Mouse (Mus musculus) heart, postnatal 14 days (tissue): ENCODE results near the gene Rcl1. TPM values are rescaled to one million over a fixed set of nuclear protein-coding genes. Genes with fewer than 3 reads are reported as not detected.

ENCODE experiments used
- DNase-seq, 2 experiments: peaks; one replicate each; pipeline ENCODE4 v3.0.0; 2021 to 2022
- intact Hi-C: fragments of 180-260 bp; cut with DNase I; formaldehyde crosslinking; loops from one replicate; pipeline ENCODE4 v1.15.1; 2025
- long read RNA-seq, 2 experiments: library from polyadenylated mRNA; stranded (forward); transcript quantifications; one replicate each; pipeline ENCODE4 v2.0.0; 2021
- total RNA-seq, 2 experiments: library from RNA; stranded (reverse); gene quantifications; 2 replicates each; pipeline ENCODE4 v1.2.3; 2021

Gene Rcl1
- total RNA-seq: 1 to 10 TPM; 5.6 to 6.8 TPM
- long read RNA-seq, experiment 1, transcript Rcl1-201 (9 exons, 1,803 nt): major isoform, 15 of 16 reads
- long read RNA-seq, experiment 1, partial matches to known transcripts: 0 of 16 reads
- long read RNA-seq, experiment 1, other reads (novel, unspliced or antisense): 1 of 16 reads
- long read RNA-seq, experiment 2, transcript Rcl1-201 (9 exons, 1,803 nt): major isoform, 10 of 10 reads
- long read RNA-seq, experiment 2, partial matches to known transcripts: 0 of 10 reads
- long read RNA-seq, experiment 2, other reads (novel, unspliced or antisense): 0 of 10 reads

- DNase-seq: peak; percentile 93 to 94
- intact Hi-C loops: loop anchor here (5.0 kb wide), 2 partner anchors 34 to 109 kb away; partner anchors contain the start of gene Cdc37l1
Observed at GRCm38 (mm10) chr19:29100874-29101542, at the start of gene Rcl1. TSS of gene Rcl1 (plus strand) at chr19:29101375.

- intact Hi-C loops: no loop called here
- DNase-seq: no peak
Observed at GRCm38 (mm10) chr19:29052786-29053185, 48.4 kb upstream of the Rcl1 start.

GRCm38 (mm10) chr19:29054594-29054993 lies 46.6 kb upstream of the Rcl1 start:
- DNase-seq: no peak
- intact Hi-C loops: no loop called here

- intact Hi-C loops: loop anchor here (5.0 kb wide), 1 partner anchor 1098 kb away; no protein-coding TSS in a partner anchor
Observed at GRCm38 (mm10) chr19:29055469-29055868, 45.7 kb upstream of the Rcl1 start.

GRCm38 (mm10) chr19:29058741-29059140 lies 42.4 kb upstream of the Rcl1 start:
- intact Hi-C loops: loop anchor here (5.0 kb wide), 1 partner anchor 1101 kb away; no protein-coding TSS in a partner anchor
- no peak for DNase-seq

More at GRCm38 (mm10) chr19:29055469-29055868, 45.7 kb upstream of the Rcl1 start:
- DNase-seq: no peak

- intact Hi-C loops: loop anchor here (5.0 kb wide), 3 partner anchors 213 to 1102 kb away; no protein-coding TSS in a partner anchor
- DNase-seq: no peak
Observed at GRCm38 (mm10) chr19:29059688-29060087, 41.5 kb upstream of the Rcl1 start.

- DNase-seq: no peak
- intact Hi-C loops: loop anchor here (5.0 kb wide), 2 partner anchors 212 to 283 kb away; no protein-coding TSS in a partner anchor
Observed at GRCm38 (mm10) chr19:29060299-29060698, 40.9 kb upstream of the Rcl1 start.

GRCm38 (mm10) chr19:29063009-29063408 lies 38.2 kb upstream of the Rcl1 start:
- DNase-seq: no peak
- intact Hi-C loops: loop anchor here (5.0 kb wide), 2 partner anchors 209 to 286 kb away; no protein-coding TSS in a partner anchor

- DNase-seq: peak; percentile 93 to 97
- intact Hi-C loops: loop anchor here (1.0 to 5.0 kb wide), 5 partner anchors 191 to 437 kb away; no protein-coding TSS in a partner anchor
Observed at GRCm38 (mm10) chr19:29063577-29064363, 37.4 kb upstream of the Rcl1 start.

GRCm38 (mm10) chr19:29064451-29065102 lies 36.6 kb upstream of the Rcl1 start:
- intact Hi-C loops: loop anchor here (1.0 to 5.0 kb wide), 7 partner anchors 38 to 436 kb away; partner anchors contain the start of gene Rcl1
- peak; percentile 51 to 57 for DNase-seq

- DNase-seq: peak; percentile 69 to 78
- intact Hi-C loops: loop anchor here (5.0 kb wide), 2 partner anchors 35 to 135 kb away; partner anchors contain the start of gene Rcl1
Observed at GRCm38 (mm10) chr19:29066981-29067471, 34.1 kb upstream of the Rcl1 start.

- intact Hi-C loops: loop anchor here (5.0 kb wide), 2 partner anchors 33 to 133 kb away; partner anchors contain the start of gene Rcl1
Observed at GRCm38 (mm10) chr19:29069195-29069594, 32.0 kb upstream of the Rcl1 start.

GRCm38 (mm10) chr19:29074802-29075201 lies 26.4 kb upstream of the Rcl1 start:
- intact Hi-C loops: no loop called here
- DNase-seq: peak; percentile 37 to 62

More at GRCm38 (mm10) chr19:29069195-29069594, 32.0 kb upstream of the Rcl1 start:
- no peak for DNase-seq

- intact Hi-C loops: no loop called here
- no peak for DNase-seq
Observed at GRCm38 (mm10) chr19:29088628-29089027, 12.5 kb upstream of the Rcl1 start.

- intact Hi-C loops: no loop called here
- DNase-seq: no peak
Observed at GRCm38 (mm10) chr19:29092194-29092593, 9.0 kb upstream of the Rcl1 start.

GRCm38 (mm10) chr19:29099106-29099505 lies 2.1 kb upstream of the Rcl1 start:
- intact Hi-C loops: no loop called here
- DNase-seq: no peak

GRCm38 (mm10) chr19:29099596-29099995 lies 1.6 kb upstream of the Rcl1 start:
- DNase-seq: no peak
- intact Hi-C loops: no loop called here

GRCm38 (mm10) chr19:29100261-29100660 lies 914 bp upstream of the Rcl1 start:
- DNase-seq: no peak
- intact Hi-C loops: loop anchor here (5.0 kb wide), 2 partner anchors 33 to 108 kb away; partner anchors contain the start of gene Cdc37l1

- intact Hi-C loops: loop anchor here (5.0 kb wide), 2 partner anchors 34 to 109 kb away; partner anchors contain the start of gene Cdc37l1
- no peak for DNase-seq
Observed at GRCm38 (mm10) chr19:29101591-29101990, 416 bp downstream of the Rcl1 start.
